Comparison of ENCODE assay signal across 8 mouse cellular contexts in the genomic region with DNA sequence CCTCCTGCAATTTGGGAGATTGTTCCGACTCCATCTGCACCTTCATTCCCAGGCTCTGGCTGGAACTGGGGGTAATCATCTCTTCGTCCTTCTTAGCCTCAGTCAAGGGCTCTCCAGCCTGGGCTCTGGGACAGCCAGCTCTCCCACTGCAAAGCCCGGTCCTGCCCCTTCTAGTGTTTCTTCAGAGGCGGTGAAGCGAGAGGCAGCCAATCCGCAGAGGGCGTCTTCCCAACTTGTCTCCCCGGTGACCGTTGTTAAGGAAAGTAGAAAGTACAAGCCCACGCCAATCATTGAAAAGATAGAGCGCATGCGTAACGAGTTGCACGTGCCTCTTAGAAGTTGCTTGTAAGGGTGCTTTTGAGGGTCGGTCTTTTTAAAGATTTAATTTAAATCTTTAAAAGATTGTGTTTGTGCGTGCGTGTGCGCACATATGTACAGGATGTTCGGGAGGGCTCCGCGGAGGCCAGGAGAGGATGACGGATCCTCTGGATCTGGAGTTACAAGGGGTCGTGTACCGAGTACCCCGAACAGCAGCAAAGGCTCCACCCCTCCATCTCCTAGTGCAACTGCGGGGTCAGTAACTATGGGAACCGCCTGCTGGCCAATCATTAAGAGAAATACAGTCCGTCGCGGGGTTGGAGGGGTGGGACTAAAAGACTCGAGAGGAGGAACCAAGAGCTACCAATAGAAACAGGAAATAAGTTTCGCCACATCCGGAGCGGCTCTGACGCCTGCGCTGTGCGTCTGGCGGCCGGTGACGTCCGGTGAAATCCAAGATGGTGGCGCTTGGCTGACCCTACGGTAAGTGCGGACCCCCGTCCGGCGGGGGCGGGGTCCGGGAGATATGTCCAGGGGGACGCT. TPM values are rescaled to one million over a fixed set of nuclear protein-coding genes. Genes with fewer than 3 reads are reported as not detected.
DNase-seq lines count a peak whose midpoint lies in the region; ATAC-seq and TF ChIP-seq lines count a peak whose summit lies in the region.

A gene (minus strand): TSS at position 585 of the 861 bp plus-strand sequence.
A gene (plus strand): TSS at position 757 of the 861 bp plus-strand sequence.

- peak; percentile 95 for ATAC-seq in embryonic facial prominence, embryonic 13.5 days (ENCODE audit: insufficient number of reproducible peaks, insufficient read depth, low FRiP score, low TSS enrichment, low read depth)
- peak; percentile 97 for ATAC-seq in limb, embryonic 12.5 days (ENCODE audit: insufficient number of reproducible peaks, insufficient read depth, low FRiP score, low TSS enrichment, low read depth)
- ATAC-seq in midbrain, embryonic 15.5 days (replicated peaks): peak; percentile 97

- TF ChIP-seq POLR2A in kidney, adult 2 months (IDR thresholded peaks at IDR 0.05; ENCODE audit: low read depth, low read length): peak; percentile 71
- TF ChIP-seq POLR2A in spleen, adult 2 months (IDR thresholded peaks at IDR 0.05; ENCODE audit: low read depth, low read length): peak; percentile 51; the same call in 1 of the 2 replicates

- peaks cover 63% of the 10 kb centered on the region for H3K36me3 ChIP-seq in embryonic facial prominence, embryonic 13.5 days
- no peaks in the 10 kb centered on the region; the same call in none of the 2 replicates for H3K36me3 ChIP-seq in kidney, adult 2 months (ENCODE audit: control insufficient read depth, insufficient read depth, low read length)
- H3K36me3 ChIP-seq in limb, embryonic 12.5 days: peaks cover 54% of the 10 kb centered on the region
- peaks cover 39% of the 10 kb centered on the region for H3K36me3 ChIP-seq in midbrain, embryonic 15.5 days (replicated peaks)
- H3K36me3 ChIP-seq in spleen, adult 2 months (ENCODE audit: control insufficient read depth, insufficient read depth, low read length): peaks cover 27% of the 10 kb centered on the region

- peak within 1 kb of the TSS; percentile 91 for H3K4me3 ChIP-seq in embryonic facial prominence, embryonic 13.5 days
- peak within 1 kb of the TSS; percentile 91 for H3K4me3 ChIP-seq in kidney, adult 2 months (ENCODE audit: insufficient read depth, low read depth, low read length)
- peak within 1 kb of the TSS; percentile 84 for H3K4me3 ChIP-seq in limb, embryonic 12.5 days (replicated peaks)
- H3K4me3 ChIP-seq in midbrain, embryonic 15.5 days: peak within 1 kb of the TSS; percentile 77
- H3K4me3 ChIP-seq in spleen, adult 2 months (ENCODE audit: extremely low read depth, insufficient read depth, insufficient read length): peak within 1 kb of the TSS; percentile 80

- H3K9ac ChIP-seq in embryonic facial prominence, embryonic 13.5 days: peak within 1 kb of the TSS; percentile 91
- peak within 1 kb of the TSS; percentile 78 for H3K9ac ChIP-seq in limb, embryonic 12.5 days (replicated peaks)
- peak within 1 kb of the TSS; percentile 70 for H3K9ac ChIP-seq in midbrain, embryonic 15.5 days

- no peaks in the 10 kb centered on the region for H3K9me3 ChIP-seq in embryonic facial prominence, embryonic 13.5 days
- H3K9me3 ChIP-seq in limb, embryonic 12.5 days: no peaks in the 10 kb centered on the region
- H3K9me3 ChIP-seq in midbrain, embryonic 15.5 days: no peaks in the 10 kb centered on the region

- H3K4me1 ChIP-seq in embryonic facial prominence, embryonic 13.5 days: peaks cover 15% of the 10 kb centered on the region
- peaks cover 7% of the 10 kb centered on the region; the same call in 1 of the 2 replicates for H3K4me1 ChIP-seq in kidney, adult 2 months (ENCODE audit: control insufficient read depth, insufficient read depth, low read length)
- H3K4me1 ChIP-seq in limb, embryonic 12.5 days (replicated peaks): peaks cover 18% of the 10 kb centered on the region
- H3K4me1 ChIP-seq in midbrain, embryonic 15.5 days: peaks cover 22% of the 10 kb centered on the region
- H3K4me1 ChIP-seq in spleen, adult 2 months (ENCODE audit: control insufficient read depth, insufficient read depth, insufficient read length): peaks cover 5% of the 10 kb centered on the region; the same call in 1 of the 2 replicates

- peak; percentile 95 for DNase-seq in 3134 (ENCODE audit: extremely low read depth, insufficient read length, low spot score)
- DNase-seq in adrenal gland, postnatal 36 days: peak; percentile 95 to 96
- peak; percentile 94 to 98 for DNase-seq in heart, adult 18-20 months
- DNase-seq in kidney, adult 2 months: peak; percentile 99
- DNase-seq in spleen, adult 2 months (ENCODE audit: low read depth in 1 of 2, low spot score in 2 of 2): peak; percentile 90 to 97

- no peak for TF ChIP-seq CTCF in kidney, adult 2 months (conservative IDR thresholded peaks at IDR 0.05; ENCODE audit: insufficient read depth, insufficient read length, low read depth, low read length)
- no peak for TF ChIP-seq CTCF in spleen, adult 2 months (IDR thresholded peaks at IDR 0.05; ENCODE audit: extremely low read depth, insufficient read depth, insufficient read length, insufficient replicate concordance)

- no peaks in the 10 kb centered on the region for H3K27me3 ChIP-seq in embryonic facial prominence, embryonic 13.5 days
- H3K27me3 ChIP-seq in kidney, adult 2 months (replicated peaks; ENCODE audit: control insufficient read depth, insufficient read depth, low read length): no peaks in the 10 kb centered on the region
- no peaks in the 10 kb centered on the region for H3K27me3 ChIP-seq in limb, embryonic 12.5 days
- no peaks in the 10 kb centered on the region for H3K27me3 ChIP-seq in midbrain, embryonic 15.5 days (replicated peaks)
- no peaks in the 10 kb centered on the region for H3K27me3 ChIP-seq in spleen, adult 2 months (ENCODE audit: control insufficient read depth, insufficient read depth, low read length)

- H3K4me2 ChIP-seq in embryonic facial prominence, embryonic 13.5 days: peak within 1 kb of the TSS; percentile 90
- H3K4me2 ChIP-seq in limb, embryonic 12.5 days: peak within 1 kb of the TSS; percentile 90
- H3K4me2 ChIP-seq in midbrain, embryonic 15.5 days: peak within 1 kb of the TSS; percentile 95

- WGBS in embryonic facial prominence, embryonic 13.5 days: under 1% methylated on average over 50 of the region's 50 CpGs
- WGBS in kidney, adult 2 months: under 1% methylated on average over 50 of the region's 50 CpGs
- under 1% methylated on average over 50 of the region's 50 CpGs for WGBS in limb, embryonic 12.5 days
- WGBS in midbrain, embryonic 15.5 days: under 1% methylated on average over 50 of the region's 50 CpGs
- under 1% methylated on average over 50 of the region's 50 CpGs for WGBS in spleen, adult 2 months

- H3K27ac ChIP-seq in embryonic facial prominence, embryonic 13.5 days: peak within 1 kb of the TSS; percentile 78
- H3K27ac ChIP-seq in kidney, adult 2 months (ENCODE audit: insufficient read depth, low read depth, low read length): peak within 1 kb of the TSS; percentile 73
- peak within 1 kb of the TSS; percentile 83 for H3K27ac ChIP-seq in limb, embryonic 12.5 days
- H3K27ac ChIP-seq in midbrain, embryonic 15.5 days: peak within 1 kb of the TSS; percentile 79
- H3K27ac ChIP-seq in spleen, adult 2 months (ENCODE audit: insufficient read depth, low read length): peak within 1 kb of the TSS; percentile 46

RNA-seq across cellular contexts. Expression of the first gene that starts in this region (rescaled TPM):
- 1 to 10 TPM; 7.0 to 7.8 TPM for total RNA-seq in adrenal gland, postnatal 36 days (2021)
- polyA plus RNA-seq in embryonic facial prominence, embryonic 13.5 days (2015; fragmentation: Nextera tagmentation; extraction: Ambion mirVana): 8.8 and 12.1 TPM in 2 replicates
- 10 to 100 TPM; 12.6 to 15.4 TPM for total RNA-seq in heart, adult 18-20 months (2021)
- polyA plus RNA-seq in kidney, adult 2 months (2012; rRNA removed): 17.1 and 18.6 TPM in 2 replicates
- polyA plus RNA-seq in limb, embryonic 12.5 days (2016; fragmentation: Nextera tagmentation; extraction: Ambion mirVana): 12.1 and 13.1 TPM in 2 replicates
- 10.8 and 10.9 TPM in 2 replicates for polyA plus RNA-seq in midbrain, embryonic 15.5 days (2015; fragmentation: Nextera tagmentation; extraction: Ambion mirVana)
- 1.6 and 2.2 TPM in 2 replicates for polyA plus RNA-seq in spleen, adult 2 months (2012; rRNA removed)

RNA-seq across cellular contexts. Expression of the second gene that starts in this region (rescaled TPM):
- 10 to 100 TPM; 55.8 to 60.8 TPM for total RNA-seq in adrenal gland, postnatal 36 days (2021)
- polyA plus RNA-seq in embryonic facial prominence, embryonic 13.5 days (2015; fragmentation: Nextera tagmentation; extraction: Ambion mirVana): 51.2 and 58.1 TPM in 2 replicates
- total RNA-seq in heart, adult 18-20 months (2021): 10 to 100 TPM; 41.0 to 42.8 TPM
- 24.7 and 25.7 TPM in 2 replicates for polyA plus RNA-seq in kidney, adult 2 months (2012; rRNA removed)
- polyA plus RNA-seq in limb, embryonic 12.5 days (2016; fragmentation: Nextera tagmentation; extraction: Ambion mirVana): 61.6 and 66.6 TPM in 2 replicates
- polyA plus RNA-seq in midbrain, embryonic 15.5 days (2015; fragmentation: Nextera tagmentation; extraction: Ambion mirVana): 47.9 and 51.1 TPM in 2 replicates
- 25.8 and 29.3 TPM in 2 replicates for polyA plus RNA-seq in spleen, adult 2 months (2012; rRNA removed)

Comparison
In these comparisons a context has a peak if more than half of its experiments do, and no peak if none do; other contexts are left out.
1. Peak in every context shown above with its lines: DNase-seq, ATAC-seq, H3K4me3 ChIP-seq and H3K27ac ChIP-seq.